Mouse (Mus musculus) brain, adult 2 months (tissue): ENCODE data around the gene Eddm3b.
A peak's percentile ranks its signal among the peaks of the same experiment; 100 is the strongest.

ENCODE experiments used
- DNase-seq: peaks from one replicate; pipeline ENCODE4 v3.0.0; 2011; ENCODE audit warnings: low read depth, low spot score

Eddm3b gene

DNA sequence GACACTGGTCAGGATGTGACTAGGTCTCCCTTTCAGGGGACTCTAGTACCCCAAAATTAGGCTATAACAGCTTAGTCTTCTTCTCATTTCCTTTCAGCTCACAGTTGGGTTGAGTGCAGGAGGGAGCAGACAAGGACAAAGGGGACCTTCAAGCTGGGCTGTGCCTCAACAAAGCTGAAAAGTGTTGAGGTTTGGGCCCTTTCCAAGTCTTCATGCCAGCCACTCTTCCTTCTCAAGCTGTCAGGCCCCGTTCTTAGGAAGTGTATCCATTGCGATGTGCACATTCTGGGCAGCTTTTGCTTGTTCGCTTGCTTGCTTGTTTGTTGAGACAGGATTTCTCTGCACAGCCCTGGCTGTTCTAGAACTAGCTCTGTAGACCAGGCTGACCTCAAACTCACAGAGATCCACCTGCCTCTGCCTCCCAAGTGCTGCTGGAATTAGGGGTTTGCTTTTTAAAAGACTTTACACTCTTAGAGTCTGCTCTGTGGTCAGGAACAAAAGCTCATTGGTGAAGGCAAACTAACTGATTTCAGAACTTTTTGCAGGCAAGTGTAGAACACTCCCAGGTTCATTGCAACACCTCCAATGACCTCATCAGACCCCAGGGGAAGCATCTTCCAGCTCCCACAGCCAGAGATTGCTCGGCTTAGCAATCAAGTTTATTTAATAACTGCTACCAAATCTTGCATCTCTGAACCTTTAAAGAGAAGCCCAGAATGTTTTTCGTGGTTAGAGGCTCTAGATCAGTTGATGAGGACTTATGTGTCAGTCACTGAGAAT lies 19.9 kb upstream of the Eddm3b start:
- peak; percentile 35 for DNase-seq

DNA sequence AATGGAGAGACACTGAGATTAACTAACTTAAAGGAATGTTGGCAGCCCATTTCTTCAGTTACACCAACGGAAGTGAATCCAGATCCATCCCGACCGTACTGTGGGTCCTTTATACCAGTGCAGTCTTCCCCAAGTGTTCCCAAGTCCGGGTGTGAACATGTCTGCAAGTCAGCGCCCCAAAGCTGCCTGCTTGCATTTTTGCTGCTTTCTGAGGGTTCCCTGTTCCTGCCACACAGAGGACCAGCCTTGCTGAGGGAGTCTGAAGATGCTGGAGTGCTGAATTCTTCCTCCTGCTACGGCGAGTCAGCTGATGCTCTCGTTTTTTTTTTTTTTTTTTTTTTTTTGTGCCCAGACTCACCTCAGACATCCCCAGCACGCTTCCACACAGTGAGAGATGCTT lies 19.3 kb upstream of the Eddm3b start:
- peak; percentile 29 for DNase-seq

DNA sequence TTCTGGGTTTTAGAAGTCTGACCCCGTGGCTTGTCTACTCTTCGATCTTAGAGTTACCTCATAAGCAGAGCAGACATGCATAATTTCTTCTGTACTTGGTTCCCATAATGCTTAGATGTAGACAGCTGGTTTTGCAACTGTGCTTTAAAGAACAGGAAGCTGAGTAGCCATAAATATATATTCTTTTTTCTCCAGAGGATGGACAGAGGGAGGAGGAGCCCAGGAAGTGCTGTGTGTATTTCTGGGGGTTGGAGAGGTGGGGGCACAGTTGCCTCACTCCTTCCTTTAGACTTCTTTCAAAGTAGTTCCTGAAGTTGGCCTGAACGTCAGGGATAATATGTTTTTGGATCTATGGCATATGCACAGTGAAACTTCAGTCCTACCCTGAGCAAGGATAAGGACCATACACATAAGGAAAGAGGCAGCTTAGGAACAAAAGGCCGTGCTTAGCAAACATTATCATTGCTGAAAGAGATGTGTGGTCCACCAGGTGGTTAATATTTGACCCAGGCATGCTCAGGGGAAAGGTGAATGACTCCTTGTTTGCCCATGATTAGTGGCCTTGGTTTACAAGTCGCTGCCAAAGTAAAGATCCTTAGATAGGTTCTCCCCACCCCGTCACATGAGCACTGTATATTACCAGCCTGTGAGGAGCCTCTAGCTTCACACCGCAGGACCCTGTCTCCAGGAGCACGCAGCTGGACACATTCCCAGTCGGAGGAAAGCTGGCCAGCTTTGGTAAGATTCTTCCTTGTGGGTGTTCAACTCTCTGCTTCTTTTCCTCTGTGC lies 18.3 kb upstream of the Eddm3b start:
- no peak for DNase-seq

DNA sequence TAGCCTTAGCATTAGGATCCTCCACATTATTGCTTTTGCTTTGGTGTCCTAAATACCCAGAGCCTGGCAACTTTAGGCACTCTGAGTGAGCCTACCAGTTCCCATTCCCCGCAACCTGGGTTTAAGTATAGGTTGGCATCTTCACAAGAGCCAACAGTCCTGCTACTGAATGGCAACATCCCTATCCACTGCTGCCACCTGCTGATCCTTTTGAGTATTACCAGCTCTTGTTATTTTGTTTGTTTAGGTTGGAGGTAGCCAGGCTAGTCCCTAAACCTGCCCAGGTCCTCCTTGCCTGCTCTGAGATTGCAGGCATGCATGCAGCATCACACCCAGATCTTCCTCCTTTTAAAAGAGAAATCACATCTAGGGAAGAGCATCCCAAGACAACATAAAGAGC lies 15.9 kb upstream of the Eddm3b start:
- peak; percentile 25 for DNase-seq

DNA sequence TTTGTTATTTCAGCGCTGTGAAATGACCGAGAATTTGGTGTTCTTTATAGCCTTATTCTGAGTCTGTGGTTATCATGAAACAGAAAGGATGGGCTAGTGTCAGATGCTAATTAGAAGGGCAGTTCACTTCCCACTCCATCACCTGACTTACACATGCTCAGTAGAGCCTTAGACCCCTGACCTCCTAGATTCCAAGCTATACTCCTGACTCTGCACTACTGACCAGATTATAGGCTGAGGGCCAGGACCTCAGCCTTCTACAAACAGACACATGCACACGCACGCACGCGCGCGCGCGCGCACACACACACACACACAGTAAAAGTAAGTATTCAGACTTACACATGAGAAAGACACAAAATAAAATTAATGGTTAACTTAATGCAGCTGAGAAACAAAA lies 15.3 kb upstream of the Eddm3b start:
- DNase-seq: no peak

DNA sequence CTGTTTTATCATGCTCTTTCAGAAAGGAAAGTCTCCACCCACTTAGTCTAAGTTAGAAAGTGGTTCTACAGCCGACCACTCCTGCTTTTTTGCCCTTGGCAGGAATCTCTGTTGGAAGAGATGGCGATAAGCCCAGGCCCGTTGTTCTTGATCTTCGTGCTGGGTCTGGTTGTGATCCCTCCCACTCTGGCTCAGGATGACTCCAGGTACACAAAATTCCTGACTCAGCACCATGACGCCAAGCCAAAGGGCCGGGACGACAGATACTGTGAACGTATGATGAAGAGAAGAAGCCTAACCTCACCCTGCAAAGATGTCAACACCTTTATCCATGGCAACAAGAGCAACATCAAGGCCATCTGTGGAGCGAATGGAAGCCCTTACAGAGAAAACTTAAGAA lies 12.9 kb upstream of the Eddm3b start:
- no peak for DNase-seq

DNA sequence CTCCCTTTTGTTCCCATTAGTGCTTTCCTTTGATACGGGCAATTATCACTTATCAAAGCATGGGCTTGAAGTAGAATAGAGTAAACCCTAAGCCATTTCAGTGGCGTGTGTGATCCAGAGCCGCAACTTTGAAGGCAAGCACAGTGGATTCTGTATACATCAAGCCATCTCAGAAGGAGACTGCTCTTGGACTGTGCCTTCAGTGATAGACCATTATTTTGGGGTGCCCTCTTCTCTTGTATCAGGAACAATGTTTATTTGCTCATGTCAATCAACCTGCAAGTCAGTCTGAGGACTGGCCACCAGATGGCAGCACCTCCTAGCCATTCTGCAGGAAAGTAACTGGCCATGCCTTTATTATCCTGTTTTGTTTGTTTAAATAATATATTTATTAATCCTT lies 11.0 kb upstream of the Eddm3b start:
- DNase-seq: peak; percentile 87

DNA sequence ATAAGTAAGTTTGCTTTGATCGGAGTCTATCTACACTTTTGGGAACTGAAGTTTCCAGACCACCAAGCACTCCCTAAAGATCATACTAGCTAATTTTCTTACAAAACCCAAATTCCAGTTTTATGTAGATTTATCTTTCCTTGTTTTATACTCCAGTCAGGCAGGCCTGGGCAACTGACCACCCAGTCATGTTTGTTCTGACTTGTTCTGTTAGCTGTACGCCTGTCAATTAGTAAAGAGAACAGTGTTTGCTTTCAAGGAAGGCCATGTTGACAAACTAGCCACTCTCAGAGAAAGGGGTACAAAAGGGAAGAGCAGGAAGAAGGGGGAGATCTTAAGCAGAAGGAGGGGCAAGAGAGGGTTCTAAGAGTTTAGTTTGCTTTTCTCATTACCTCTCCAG lies 9.9 kb upstream of the Eddm3b start:
- DNase-seq: no peak

DNA sequence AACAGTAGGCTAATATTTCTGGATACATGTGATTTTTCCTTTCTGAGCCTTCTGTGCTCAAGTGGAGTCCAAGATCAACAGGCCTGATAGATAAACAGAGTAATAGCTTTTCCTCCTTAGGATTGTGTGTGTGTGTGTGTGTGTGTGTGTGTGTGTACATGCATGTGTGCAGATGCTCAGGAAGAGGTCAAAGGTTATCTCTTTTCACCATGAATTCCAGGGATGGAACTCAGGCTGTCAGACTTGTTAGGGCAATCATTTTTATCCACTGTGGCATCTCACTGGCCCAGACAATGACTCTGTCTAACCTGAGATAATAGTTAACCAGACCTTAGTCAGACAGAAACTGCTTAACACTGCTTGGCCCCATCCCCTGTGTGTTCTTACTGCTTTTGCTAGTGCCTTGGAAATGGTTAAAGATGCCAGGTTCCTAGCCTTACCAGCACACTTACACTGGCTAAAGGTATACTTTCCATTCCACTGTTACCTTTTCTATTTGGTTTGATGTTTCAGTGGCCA lies 7.7 kb upstream of the Eddm3b start:
- no peak for DNase-seq

DNA sequence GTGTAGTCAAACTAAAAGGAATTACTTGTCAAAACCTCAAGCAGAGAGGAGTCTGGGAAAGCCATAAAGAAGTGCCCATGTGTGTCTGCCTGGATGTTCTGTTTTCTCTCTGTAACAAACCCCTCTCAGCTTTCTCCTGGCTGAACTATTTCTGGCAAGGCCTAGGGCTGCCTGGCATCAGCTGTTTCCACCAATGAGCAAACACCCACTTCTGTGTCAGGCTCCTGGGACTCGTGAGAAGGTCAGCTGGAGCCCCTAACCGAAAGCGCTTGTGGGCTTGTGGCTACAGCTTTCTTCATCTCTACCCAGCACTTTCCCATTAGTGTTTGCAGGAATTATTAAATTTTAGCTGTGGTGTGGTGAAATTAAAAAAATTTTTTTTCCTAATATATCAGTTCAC lies 2.3 kb upstream of the Eddm3b start:
- DNase-seq: no peak

DNA sequence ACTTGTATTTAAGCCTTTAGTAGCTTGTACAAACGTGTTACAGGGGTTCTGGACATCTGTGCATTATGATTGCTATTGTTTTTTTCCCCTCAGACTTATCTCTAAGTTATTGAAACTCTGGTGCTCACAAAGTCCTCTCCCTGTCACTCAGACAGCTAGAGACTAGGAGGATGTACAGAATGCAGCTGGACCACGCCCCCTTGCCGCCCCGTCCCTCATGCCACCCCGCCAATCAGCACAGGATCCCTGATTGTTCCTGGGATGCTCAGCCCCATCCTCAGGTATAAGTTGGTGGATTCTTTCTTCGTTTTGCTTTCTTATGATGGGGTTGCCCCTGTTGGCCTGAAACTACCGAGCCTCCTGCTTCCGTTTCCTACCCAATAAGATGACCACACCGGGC lies 750 bp upstream of the Eddm3b start:
- no peak for DNase-seq

DNA sequence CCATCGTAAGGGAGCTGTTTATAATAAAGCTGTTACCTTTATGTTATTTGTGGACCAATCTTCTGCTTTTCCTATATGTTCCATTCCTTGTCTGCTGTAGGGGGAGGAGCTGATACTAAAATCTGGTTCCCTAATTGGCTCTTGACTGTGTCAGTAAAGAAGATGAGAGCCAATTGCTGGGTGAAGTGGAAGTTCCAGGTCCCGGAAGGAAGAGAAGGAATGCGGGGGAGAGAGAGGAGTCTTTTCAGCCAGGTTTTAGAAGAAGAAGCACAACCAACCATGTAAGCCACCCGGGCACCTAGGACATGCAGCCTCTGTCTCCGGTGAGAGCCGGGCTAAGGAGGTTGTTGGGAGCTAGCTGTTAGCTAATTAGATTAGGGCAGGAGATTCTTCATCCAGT lies 11.5 kb downstream of the Eddm3b start:
- DNase-seq: no peak

DNA sequence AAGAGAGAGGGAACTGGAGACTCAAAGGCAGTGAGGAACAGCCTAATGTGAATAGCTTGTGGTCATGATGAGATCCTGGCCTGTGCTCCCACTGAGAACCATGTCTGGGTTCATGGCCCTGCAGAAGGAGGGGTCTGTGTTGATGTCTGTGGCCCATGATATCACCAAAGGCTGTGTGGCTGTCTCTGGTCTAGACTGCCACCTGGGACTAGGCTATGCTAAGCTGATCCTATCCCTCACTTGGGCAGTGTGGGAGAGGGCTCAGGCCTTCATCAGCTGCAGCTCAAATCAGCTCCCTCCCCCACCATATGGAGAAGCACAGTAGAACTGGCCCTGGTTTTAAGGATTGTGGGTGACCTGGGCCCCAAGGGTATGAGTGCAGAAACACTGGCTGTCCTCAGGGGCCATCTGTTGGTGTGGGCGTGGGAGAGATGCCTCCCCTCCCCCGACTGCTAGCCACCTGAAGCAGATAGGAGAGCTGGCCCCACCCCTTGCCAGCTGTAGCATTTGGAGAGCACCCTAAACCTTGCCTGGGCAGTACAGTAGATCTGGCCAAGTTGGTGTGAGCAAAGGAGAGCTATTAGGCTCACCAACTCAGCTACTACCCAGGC lies 13.5 kb downstream of the Eddm3b start:
- DNase-seq: no peak

DNA sequence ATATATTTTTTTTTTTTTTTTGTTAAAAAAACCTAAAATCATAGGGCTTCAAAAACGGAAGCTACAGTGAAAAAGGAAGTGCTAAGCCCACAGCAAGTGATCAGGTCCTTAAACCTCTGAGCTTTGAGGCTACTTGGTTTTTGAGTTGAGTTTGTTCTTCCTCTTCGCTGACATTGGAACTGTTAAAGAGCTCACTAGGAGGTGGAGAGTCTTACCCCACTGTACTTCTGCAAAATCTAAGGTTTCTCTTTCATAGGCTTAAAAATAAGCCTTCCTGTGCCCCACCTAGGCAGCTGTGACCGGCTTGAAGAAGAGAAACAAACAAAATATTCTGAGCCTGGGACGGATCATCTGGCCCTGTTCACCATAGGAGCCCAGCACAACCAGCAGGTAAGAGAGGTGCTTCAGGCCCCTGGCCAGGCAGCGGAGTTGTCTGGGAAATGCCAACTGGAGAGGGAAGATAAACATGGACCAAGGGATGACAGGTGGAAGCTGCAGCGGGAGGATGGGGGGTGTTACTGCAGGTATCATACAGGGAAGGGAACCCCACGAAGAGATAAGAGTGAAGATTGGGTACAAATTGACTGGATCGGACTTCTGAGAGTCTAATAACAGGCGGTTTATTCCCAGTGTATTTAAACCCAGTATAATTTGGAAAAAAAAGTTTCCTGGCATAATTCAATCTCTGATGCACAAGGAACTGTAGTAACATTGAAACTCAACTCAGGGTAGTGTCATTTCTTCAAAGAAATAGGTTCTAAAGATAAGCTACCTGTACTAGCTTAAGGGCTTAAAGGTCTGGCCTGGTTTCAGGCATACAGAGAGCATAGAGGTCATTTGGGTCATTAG lies 14.8 kb downstream of the Eddm3b start:
- no peak for DNase-seq

DNA sequence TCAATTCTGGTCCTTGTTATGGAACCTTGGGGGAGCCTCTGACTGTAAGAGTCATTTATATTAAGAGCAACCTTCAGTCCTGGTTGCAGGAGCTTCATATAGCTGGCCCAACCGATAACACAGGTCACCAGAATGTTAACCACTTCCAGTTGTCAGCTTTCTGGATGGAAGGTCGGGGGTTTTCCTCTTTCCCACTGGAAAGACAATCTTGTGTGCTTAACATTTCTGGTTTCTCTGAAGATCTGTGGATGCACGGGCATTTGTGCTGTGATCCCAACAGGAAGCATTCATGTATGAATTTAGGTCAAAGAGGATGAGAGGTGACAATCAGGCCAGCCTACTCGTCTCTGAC lies 15.4 kb downstream of the Eddm3b start:
- DNase-seq: no peak

DNA sequence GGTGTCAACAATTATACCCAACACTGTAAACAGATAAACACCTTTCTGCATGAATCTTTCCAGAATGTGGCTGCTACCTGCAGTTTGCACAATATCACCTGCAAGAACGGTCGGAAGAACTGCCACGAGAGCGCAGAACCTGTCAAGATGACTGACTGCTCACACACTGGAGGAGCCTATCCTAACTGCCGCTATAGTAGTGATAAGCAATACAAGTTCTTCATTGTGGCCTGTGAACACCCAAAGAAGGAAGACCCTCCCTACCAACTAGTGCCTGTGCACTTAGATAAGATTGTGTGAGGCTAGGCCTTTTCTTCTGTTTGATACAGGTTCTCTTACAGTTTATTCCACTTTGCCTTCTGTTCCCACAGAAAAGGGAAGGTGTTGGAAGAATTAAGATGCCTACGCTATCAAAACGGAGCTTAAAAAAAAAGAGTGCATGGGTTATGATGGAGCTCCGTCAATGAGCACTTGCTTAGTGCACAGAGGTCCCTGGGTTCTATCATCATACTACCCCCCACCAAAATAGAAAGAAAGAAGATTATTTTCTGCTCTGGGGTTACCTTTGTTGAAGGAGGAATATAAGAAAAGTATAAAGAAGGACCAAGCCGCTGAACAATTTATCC lies 16.2 kb downstream of the Eddm3b start:
- DNase-seq: no peak

DNA sequence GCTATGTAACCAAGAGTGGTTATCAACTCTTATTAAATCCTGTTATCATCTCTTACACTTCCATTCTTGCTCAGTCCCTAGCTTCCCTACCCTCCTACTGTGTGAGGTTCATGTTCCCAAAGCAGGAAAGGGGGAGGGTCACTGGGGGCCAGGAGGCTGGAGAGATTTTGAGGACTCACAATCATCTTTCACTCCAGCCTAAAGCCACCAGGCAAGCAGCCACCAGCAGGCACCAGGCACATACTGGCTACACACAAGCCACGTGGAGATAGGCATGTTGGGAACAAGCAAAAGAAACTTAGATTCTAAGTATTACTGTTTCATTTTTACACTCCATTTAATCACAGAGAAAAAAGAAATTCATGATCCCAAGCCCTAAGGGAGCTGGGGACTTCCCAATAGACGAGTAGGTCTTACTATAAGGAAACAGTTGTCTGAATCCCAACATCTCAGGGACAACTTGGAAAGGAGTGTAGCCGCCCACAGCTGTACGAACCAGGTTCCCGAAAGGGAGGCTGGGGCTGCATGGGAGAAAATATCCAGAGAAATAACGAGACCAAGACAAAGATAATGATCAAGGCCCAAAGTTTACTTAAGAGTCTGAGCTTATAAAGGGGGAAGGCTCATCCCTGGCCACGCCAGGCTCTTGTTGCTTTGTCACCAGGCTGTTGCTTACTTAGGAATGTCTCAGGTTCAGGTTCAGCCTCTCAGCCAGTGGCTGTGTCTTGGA lies 17.0 kb downstream of the Eddm3b start:
- DNase-seq: no peak

DNA sequence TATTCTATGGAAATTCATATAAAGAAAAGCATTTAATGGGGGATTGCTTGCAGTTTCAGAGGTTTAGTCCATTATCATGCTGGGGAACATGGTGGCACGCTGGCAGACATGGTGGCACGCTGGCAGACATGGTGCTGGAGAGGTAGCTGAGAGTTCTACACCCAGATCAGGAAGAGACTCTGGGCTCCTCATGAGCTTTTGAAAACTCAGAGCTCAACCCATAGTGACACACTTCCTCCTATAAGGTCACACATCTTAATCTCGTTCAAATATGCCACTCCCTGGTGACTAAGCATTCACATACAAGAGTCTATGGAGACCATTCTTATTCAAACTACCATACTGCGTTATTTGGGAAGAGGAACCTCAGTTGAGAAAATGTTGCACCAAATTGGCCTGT lies 18.1 kb downstream of the Eddm3b start:
- DNase-seq: no peak

DNA sequence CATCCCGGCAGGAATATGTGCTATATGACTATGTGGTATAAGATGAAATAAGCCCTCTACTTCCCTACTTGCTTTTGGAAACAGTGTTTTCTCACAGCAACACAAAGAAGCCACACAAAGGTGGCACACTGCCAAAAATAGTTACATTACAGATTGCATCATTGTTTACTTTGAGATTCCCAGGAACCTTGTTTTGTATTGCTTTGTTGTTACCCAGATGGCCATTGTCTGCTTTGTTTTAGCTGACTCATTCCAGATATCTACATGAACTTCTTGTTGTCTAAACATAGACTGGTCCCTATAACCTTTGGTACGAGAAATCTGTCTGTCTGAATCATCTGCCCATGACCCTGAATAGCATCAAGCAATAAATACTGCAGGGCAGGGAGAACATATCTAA lies 26.1 kb downstream of the Eddm3b start:
- DNase-seq: peak; percentile 70

DNA sequence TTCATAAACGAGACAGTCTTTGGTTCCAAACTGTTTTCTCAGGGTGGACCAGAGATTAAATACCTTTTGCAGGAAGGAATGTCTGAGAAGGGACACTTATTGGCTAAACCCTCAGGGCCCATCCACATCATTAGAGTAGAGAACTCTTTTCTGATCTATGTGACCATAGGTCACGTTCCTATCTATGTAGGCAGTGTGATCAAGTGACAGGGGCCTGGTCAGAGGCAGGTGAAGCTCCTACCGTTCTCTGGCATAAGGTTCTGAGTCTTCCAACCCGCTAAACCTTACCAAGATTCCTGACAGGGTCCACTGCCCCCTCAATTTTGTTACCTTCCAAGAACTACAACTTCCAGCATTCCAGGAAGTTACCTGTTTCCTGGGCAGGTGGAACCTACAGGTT lies 27.9 kb downstream of the Eddm3b start:
- no peak for DNase-seq

DNA sequence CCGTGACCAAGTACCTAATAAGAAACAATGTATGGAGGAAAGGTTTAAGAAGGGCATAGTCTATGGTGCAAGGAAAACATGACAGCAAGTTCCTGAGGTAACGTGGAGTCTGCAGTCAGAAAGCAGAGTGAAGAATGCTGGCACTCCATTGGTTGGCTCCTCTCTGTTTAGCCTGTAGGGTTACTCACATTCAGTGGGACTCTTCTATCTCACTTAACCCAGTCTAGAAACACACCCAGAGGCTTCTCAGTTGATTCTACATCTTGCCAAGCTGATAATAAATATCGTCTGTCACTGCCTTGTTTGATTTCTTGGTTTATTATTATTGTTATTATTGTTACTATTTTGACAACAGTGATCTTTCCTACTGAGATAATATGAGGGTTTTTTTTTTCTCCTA lies 28.3 kb downstream of the Eddm3b start:
- no peak for DNase-seq
